ENCODE assay signal across 14 mouse cellular contexts in the genomic region with DNA sequence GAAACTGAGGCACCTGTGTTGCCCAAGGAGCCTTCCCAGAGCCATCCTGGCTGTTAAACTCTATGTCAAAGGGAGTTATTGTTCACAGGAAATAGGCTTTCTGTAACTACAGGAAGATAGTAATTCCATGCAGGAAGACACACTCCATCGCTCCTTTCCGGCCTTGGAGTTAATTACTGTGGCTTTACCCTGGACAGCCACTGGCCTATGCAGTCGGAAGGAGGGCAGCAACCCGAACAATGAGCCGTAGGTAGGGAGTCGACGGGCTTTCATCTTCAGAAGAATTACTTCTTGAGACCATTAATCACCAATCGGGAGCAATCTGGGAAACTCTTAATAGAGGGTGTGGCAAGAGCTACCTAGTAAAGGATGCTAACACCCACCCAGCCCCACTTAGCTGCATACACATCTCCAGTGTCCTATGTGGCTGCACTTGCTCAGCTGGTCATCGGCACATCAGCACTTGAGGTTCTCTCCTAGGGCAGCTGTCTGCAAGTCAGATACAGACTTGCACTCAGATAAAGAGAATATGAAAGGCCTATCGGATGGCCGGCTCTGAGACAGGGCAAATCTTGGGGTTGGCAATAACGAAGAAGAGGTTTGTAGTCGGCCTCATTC. TPM values are rescaled to one million over a fixed set of nuclear protein-coding genes. Genes with fewer than 3 reads are reported as not detected.
DNase-seq lines count a peak whose midpoint lies in the region; ATAC-seq and TF ChIP-seq lines count a peak whose summit lies in the region.
"Had no signal": no experiment of that assay in that cellular context is flagged by ENCODE, and none has a peak within 500 bp of the region (broad histone marks: within the 10 kb centered on the region; RNA-seq: fewer than 3 reads in every experiment).

No protein-coding gene starts in this region.

- H3K36me3 ChIP-seq in heart, embryonic 10.5 days: peaks cover 5% of the 10 kb centered on the region; the same call in 1 of the 2 replicates
- 0 out of 2 replicates have a peak, but pooled peaks cover 5% of the 10 kb centered on the region for H3K36me3 ChIP-seq in kidney, postnatal 0 days (ENCODE audit: insufficient read depth, low read length)
- H3K36me3 ChIP-seq in forebrain, embryonic 12.5 days (replicated peaks): 0 out of 2 replicates have a peak, but pooled peaks cover 8% of the 10 kb centered on the region

- H3K4me3 ChIP-seq in heart, embryonic 10.5 days: 0 out of 2 replicates have a peak overlapping the region, but pooled peaks have one; percentile 13
- H3K4me3 ChIP-seq in kidney, postnatal 0 days (replicated peaks; ENCODE audit: low read depth, low read length): no peak overlapping the region
- H3K4me3 ChIP-seq in forebrain, embryonic 12.5 days (replicated peaks): no peak overlapping the region

- H3K27ac ChIP-seq in heart, embryonic 10.5 days: peak overlapping the region; percentile 85
- no peak overlapping the region for H3K27ac ChIP-seq in kidney, postnatal 0 days
- peak overlapping the region; percentile 74 for H3K27ac ChIP-seq in forebrain, embryonic 12.5 days

- 37% methylated on average over 13 of the region's 13 CpGs for WGBS in heart, embryonic 10.5 days
- WGBS in kidney, postnatal 0 days: 46% methylated on average over 13 of the region's 13 CpGs
- 53% methylated on average over 13 of the region's 13 CpGs for WGBS in forebrain, embryonic 12.5 days

- H3K27me3 ChIP-seq in heart, embryonic 10.5 days (ENCODE audit: insufficient read depth, poor library complexity, severe bottlenecking): no peaks in the 10 kb centered on the region
- H3K27me3 ChIP-seq in kidney, postnatal 0 days (ENCODE audit: insufficient read depth, low read length): no peaks in the 10 kb centered on the region
- H3K27me3 ChIP-seq in forebrain, embryonic 12.5 days: no peaks in the 10 kb centered on the region

- TF ChIP-seq CTCF in kidney, postnatal 0 days (IDR thresholded peaks at IDR 0.05; ENCODE audit: low read depth): no peak

- DNase-seq in heart, embryonic 10.5 days (ENCODE audit: low spot score): no peak
- DNase-seq in heart, postnatal 25 days (ENCODE audit: low spot score): no peak
- peak; percentile 52 for DNase-seq in kidney, postnatal 0 days (ENCODE audit: low spot score)
- no peak for DNase-seq in kidney, postnatal 36 days
- peak; percentile 20 for DNase-seq in MN1 (ENCODE audit: low spot score)
- DNase-seq in T-cell, adult 2 months (ENCODE audit: low spot score): no peak
- DNase-seq: adrenal gland, adult 8-10 months; kidney, adult 8-10 months; right cerebral cortex, postnatal 25 days; thymus, postnatal 4 days had no signal

- intact Hi-C loops in heart, postnatal 25 days (cut with DNase I): no loop called here

- peaks cover 89% of the 10 kb centered on the region for H3K4me1 ChIP-seq in heart, embryonic 10.5 days
- peaks cover 17% of the 10 kb centered on the region for H3K4me1 ChIP-seq in kidney, postnatal 0 days (replicated peaks; ENCODE audit: insufficient read depth, low read length)
- peaks cover 80% of the 10 kb centered on the region for H3K4me1 ChIP-seq in forebrain, embryonic 12.5 days

- no peak for ATAC-seq in kidney, postnatal 0 days (replicated peaks; ENCODE audit: low FRiP score, low read depth)
- no peak for ATAC-seq in forebrain, embryonic 12.5 days (ENCODE audit: low FRiP score)
- ATAC-seq in inflammation-experienced regulatory T-cells, adult 6 months: no peak
- ATAC-seq: lung, postnatal 0 days; midbrain, embryonic 16.5 days had no signal

- no peak overlapping the region for H3K4me2 ChIP-seq in kidney, postnatal 0 days (ENCODE audit: low read length)
- H3K4me2 ChIP-seq in forebrain, embryonic 12.5 days: no peak overlapping the region

- no peak overlapping the region for H3K9ac ChIP-seq in kidney, postnatal 0 days (ENCODE audit: low read depth, low read length)
- H3K9ac ChIP-seq in forebrain, embryonic 12.5 days: no peak overlapping the region

- H3K9me3 ChIP-seq in heart, embryonic 10.5 days: no peaks in the 10 kb centered on the region
- no peaks in the 10 kb centered on the region for H3K9me3 ChIP-seq in kidney, postnatal 0 days (replicated peaks; ENCODE audit: low read length)
- no peaks in the 10 kb centered on the region for H3K9me3 ChIP-seq in forebrain, embryonic 12.5 days

RNA-seq across cellular contexts. Expression of a gene that starts 53.7 kb away (rescaled TPM):
- polyA plus RNA-seq in heart, embryonic 10.5 days (2016; fragmentation: Nextera tagmentation; extraction: Ambion mirVana): 1.8 and 1.9 TPM in 2 replicates
- 10 to 100 TPM; 30.8 to 32.3 TPM for total RNA-seq in heart, postnatal 25 days (2021)
- 2.3 and 2.4 TPM in 2 replicates for polyA plus RNA-seq in kidney, postnatal 0 days (2015; fragmentation: Nextera tagmentation; extraction: Ambion mirVana)
- polyA plus RNA-seq in forebrain, embryonic 12.5 days (2016; fragmentation: Nextera tagmentation; extraction: Ambion mirVana): 4.4 and 5.3 TPM in 2 replicates
- polyA plus RNA-seq in inflammation-experienced regulatory T-cells, adult 6 months (2017; shearing (Covaris generic)): not detected

Comparison
In these comparisons a context has a peak if more than half of its experiments do, and no peak if none do; other contexts are left out.
1. DNase-seq: peak in kidney, postnatal 0 days (single experiment) and MN1 (single experiment); none in heart, embryonic 10.5 days (single experiment), heart, postnatal 25 days (single experiment), kidney, postnatal 36 days (0 of 2) and T-cell, adult 2 months (single experiment).